Mouse (Mus musculus): ENCODE measurements around the gene Gm28230.

The Gm28230 gene

DNA sequence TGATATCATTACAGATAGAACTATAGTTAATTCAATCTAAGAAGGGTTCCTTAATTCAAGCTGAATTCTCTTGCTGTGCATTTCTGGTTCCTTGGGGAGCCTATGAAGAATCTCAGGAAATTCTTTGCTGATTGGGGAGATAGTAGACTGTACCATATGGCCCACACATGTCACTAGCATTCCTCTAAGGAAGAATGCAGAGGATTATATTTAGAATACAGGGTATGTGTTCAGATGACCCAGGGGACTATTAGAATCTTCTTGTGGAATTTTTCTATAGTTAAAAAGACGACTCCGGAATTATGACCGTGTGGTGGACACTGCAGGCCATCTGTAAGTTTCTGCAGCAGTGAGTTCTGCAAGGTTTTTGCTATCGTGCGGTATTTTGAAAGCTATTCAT lies 54.9 kb downstream of the Gm28230 start:
- DNase-seq, result no peak

DNA sequence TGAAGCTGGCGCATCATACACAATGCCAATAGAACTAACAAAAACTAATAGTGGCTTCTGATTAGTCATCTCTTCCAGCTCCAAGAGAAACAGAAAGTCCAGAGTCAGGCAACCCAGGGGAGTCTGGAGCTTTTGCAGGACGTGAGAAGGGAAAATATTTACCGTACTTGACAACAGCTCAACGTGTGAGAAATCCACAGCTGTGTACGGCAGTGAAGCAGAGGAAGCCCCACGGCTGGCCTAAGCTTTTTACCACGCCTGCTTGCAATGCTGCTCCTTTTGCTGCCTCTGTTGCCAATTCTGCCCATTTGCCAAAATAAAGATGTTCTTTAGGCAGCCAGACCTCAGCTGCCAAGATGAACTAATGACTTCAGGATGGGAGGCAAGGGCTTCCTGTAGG lies 69.0 kb downstream of the Gm28230 start:
- DNase-seq, result no peak
